Mouse (Mus musculus) cortical plate, adult 2 months (tissue): ENCODE results near the gene Lin28b. TPM values are rescaled to one million over a fixed set of nuclear protein-coding genes. Genes with fewer than 3 reads are reported as not detected.
A peak's percentile ranks its signal among the peaks of the same experiment; 100 is the strongest.

Experiments used
- H3K27ac ChIP-seq: fragments of 200-500 bp; 2 replicates; pipeline ENCODE4 v1.5.1; 2012; ENCODE audit warnings: low read length, control low read depth, inconsistent platforms; ENCODE audit not compliant: insufficient read depth
- H3K4me1 ChIP-seq: fragments of 200-500 bp; 2 replicates; pipeline ENCODE4 v1.6.1; 2011; ENCODE audit warnings: low read length; ENCODE audit not compliant: control insufficient read depth, insufficient read depth
- H3K4me3 ChIP-seq: fragments of 200-500 bp; 2 replicates; pipeline ENCODE4 v1.5.1; 2011; ENCODE audit warnings: mild to moderate bottlenecking, low read length, control low read depth; ENCODE audit not compliant: insufficient read depth
- CTCF ChIP-seq: fragments of 200-500 bp; IDR thresholded peaks from 2 replicates; pipeline ENCODE4 v1.5.1; 2011; ENCODE audit warnings: mild to moderate bottlenecking, control low read depth, low read length; ENCODE audit not compliant: insufficient read depth; ENCODE audit errors: extremely low read depth
- POLR2A ChIP-seq: fragments of 200-500 bp; IDR thresholded peaks from 2 replicates; pipeline ENCODE4 v1.6.1; 2011; ENCODE audit warnings: mild to moderate bottlenecking, low read length, control low read depth; ENCODE audit not compliant: insufficient read depth; ENCODE audit errors: extremely low read depth
- polyA plus RNA-seq: library from polyadenylated mRNA; depleted of rRNA; stranded (reverse); fragments of >200 nt; gene quantifications from 2 replicates; pipeline ENCODE4 v1.2.3, GENCODE M21; 2012; rRNA removed

The Lin28b gene
- 2.6 and 3.6 TPM in 2 replicates for polyA plus RNA-seq

GRCm38 (mm10) chr10:45485761-45486602 lies at the start of gene Lin28b:
Gene Lin28b (minus strand): TSS chr10:45486395.
- Histone ChIP-seq H3K27ac (no peak within 1 kb of the TSS), H3K4me1 (no peaks in the 10 kb centered on the region), H3K4me3 (peak within 1 kb of the TSS; percentile 73)
- TF ChIP-seq POLR2A: 0 out of 2 replicates have a peak, but pooled peaks have one; percentile 9
- no peak for TF ChIP-seq CTCF

- Histone ChIP-seq H3K4me1 (no peaks in the 10 kb centered on the region), H3K4me3 (no peak overlapping the region), H3K27ac (no peak overlapping the region)
- TF ChIP-seq CTCF (no peak), POLR2A (no peak)
Observed at GRCm38 (mm10) chr10:45511764-45512163, 25.6 kb upstream of the Lin28b start.

- Histone ChIP-seq H3K4me3 (no peak overlapping the region), H3K27ac (no peak overlapping the region), H3K4me1 (no peaks in the 10 kb centered on the region)
- no peak for TF ChIP-seq POLR2A
- no peak for TF ChIP-seq CTCF
Observed at GRCm38 (mm10) chr10:45510662-45511061, 24.5 kb upstream of the Lin28b start.

GRCm38 (mm10) chr10:45500259-45500658 lies 14.1 kb upstream of the Lin28b start:
- Histone ChIP-seq H3K4me3 (no peak overlapping the region), H3K27ac (no peak overlapping the region), H3K4me1 (no peaks in the 10 kb centered on the region)
- TF ChIP-seq POLR2A: no peak
- no peak for TF ChIP-seq CTCF

- TF ChIP-seq POLR2A (no peak), CTCF (no peak)
- no peak overlapping the region for H3K27ac ChIP-seq
Observed at GRCm38 (mm10) chr10:45486603-45486946, 380 bp upstream of the Lin28b start.

GRCm38 (mm10) chr10:45485226-45485760 lies 902 bp downstream of the Lin28b start:
- Histone ChIP-seq H3K4me1 (no peaks in the 10 kb centered on the region), H3K4me3 (peak overlapping the region; percentile 73), H3K27ac (no peak overlapping the region)
- TF ChIP-seq POLR2A (no peak), CTCF (no peak)

More at GRCm38 (mm10) chr10:45486603-45486946, 380 bp upstream of the Lin28b start:
- peak overlapping the region; percentile 73 for H3K4me3 ChIP-seq
- no peaks in the 10 kb centered on the region for H3K4me1 ChIP-seq

- Histone ChIP-seq H3K4me1 (no peaks in the 10 kb centered on the region), H3K4me3 (no peak overlapping the region), H3K27ac (no peak overlapping the region)
- TF ChIP-seq CTCF (no peak), POLR2A (no peak)
Observed at GRCm38 (mm10) chr10:45483210-45483609, 3.0 kb downstream of the Lin28b start.

- Histone ChIP-seq H3K4me1 (no peaks in the 10 kb centered on the region), H3K4me3 (peak overlapping the region; percentile 41), H3K27ac (no peak overlapping the region)
- no peak for TF ChIP-seq POLR2A
- no peak for TF ChIP-seq CTCF
Observed at GRCm38 (mm10) chr10:45473663-45474333, 12.4 kb downstream of the Lin28b start.

GRCm38 (mm10) chr10:45473143-45473484 lies 13.1 kb downstream of the Lin28b start:
- no peaks in the 10 kb centered on the region for H3K4me1 ChIP-seq
- H3K27ac ChIP-seq: no peak overlapping the region
- TF ChIP-seq CTCF (no peak), POLR2A (no peak)
- no peak overlapping the region for H3K4me3 ChIP-seq
